Mouse (Mus musculus) C2C12 (cell line): ENCODE measurements around the gene Sept9.
"Not testable (repeated sequence)": the region's sequence is repeated elsewhere in the genome, so short reads cannot be mapped to it uniquely, and the experiment has no call there.

Experiments
- CEBPB ChIP-seq: IDR thresholded peaks from one replicate; pipeline ENCODE4 v1.6.1; 2011; ENCODE audit warnings: low read depth, mild to moderate bottlenecking, control low read depth, moderate library complexity
- CTCF ChIP-seq: IDR thresholded peaks from one replicate; pipeline ENCODE4 v1.5.1; 2011; ENCODE audit not compliant: control insufficient read depth, insufficient read depth, insufficient read length
- FOSL1 ChIP-seq: IDR thresholded peaks from one replicate; pipeline ENCODE4 v1.8.0; 2011; ENCODE audit warnings: mild to moderate bottlenecking, low read length; ENCODE audit not compliant: poor library complexity, insufficient read depth, severe bottlenecking
- MAX ChIP-seq: IDR thresholded peaks from one replicate; pipeline ENCODE4 v1.6.1; 2011; ENCODE audit warnings: mild to moderate bottlenecking, control low read depth
- MYOD1 ChIP-seq: IDR thresholded peaks from one replicate; pipeline ENCODE4 v1.6.1; 2011; ENCODE audit warnings: low read depth; ENCODE audit not compliant: control insufficient read depth, insufficient read length
- MYOG ChIP-seq: IDR thresholded peaks from one replicate; pipeline ENCODE4 v1.6.1; 2011; ENCODE audit not compliant: control insufficient read depth, insufficient read length; ENCODE audit errors: extremely low read depth
- USF1 ChIP-seq: IDR thresholded peaks from one replicate; pipeline ENCODE4 v1.6.1; 2011; ENCODE audit warnings: low read depth, mild to moderate bottlenecking, control low read depth, moderate library complexity

GRCm38 (mm10) chr11:117324718-117325117 lies 125.3 kb downstream of the Sept9 start:
- not testable (repeated sequence) for TF ChIP-seq FOSL1, MAX, CEBPB, CTCF, MYOG, USF1, MYOD1
